In genomic region chr3:104770918-104771317, GRCm38 (mm10) we compare ENCODE assay signal across 30 mouse cellular contexts. TPM values are rescaled to one million over a fixed set of nuclear protein-coding genes. Genes with fewer than 3 reads are reported as not detected.
DNase-seq lines count a peak whose midpoint lies in the region; ATAC-seq and TF ChIP-seq lines count a peak whose summit lies in the region.
"Had no signal": no experiment of that assay in that cellular context is flagged by ENCODE, and none has a peak within 500 bp of the region (broad histone marks: within the 10 kb centered on the region; RNA-seq: fewer than 3 reads in every experiment).

No protein-coding gene starts in this region.

- H3K9me3 ChIP-seq in embryonic facial prominence, embryonic 13.5 days = no peaks in the 10 kb centered on the region
- no peaks in the 10 kb centered on the region for H3K9me3 ChIP-seq in limb, embryonic 11.5 days (ENCODE audit: control insufficient read depth, low read length)
- H3K9me3 ChIP-seq: liver, embryonic 15.5 days; midbrain, embryonic 15.5 days had no signal

- H3K9ac ChIP-seq in embryonic facial prominence, embryonic 13.5 days = no peak overlapping the region
- no peak overlapping the region for H3K9ac ChIP-seq in limb, embryonic 11.5 days (ENCODE audit: low read length)
- H3K9ac ChIP-seq: hindbrain, embryonic 14.5 days; liver, embryonic 15.5 days; lung, embryonic 14.5 days; midbrain, embryonic 15.5 days had no signal

- no peak overlapping the region for H3K4me3 ChIP-seq in embryonic facial prominence, embryonic 13.5 days
- H3K4me3 ChIP-seq in limb, embryonic 11.5 days (ENCODE audit: low read depth, low read length) = no peak overlapping the region
- H3K4me3 ChIP-seq in kidney, adult 2 months (ENCODE audit: insufficient read depth, low read depth, low read length) = no peak overlapping the region
- H3K4me3 ChIP-seq: liver, embryonic 15.5 days; midbrain, embryonic 15.5 days had no signal

- peaks cover 10% of the 10 kb centered on the region for H3K4me1 ChIP-seq in embryonic facial prominence, embryonic 13.5 days
- peaks cover 20% of the 10 kb centered on the region for H3K4me1 ChIP-seq in limb, embryonic 11.5 days (ENCODE audit: control insufficient read depth, insufficient read depth, low read length)
- no peaks in the 10 kb centered on the region for H3K4me1 ChIP-seq in kidney, adult 2 months (ENCODE audit: control insufficient read depth, insufficient read depth, low read length)
- H3K4me1 ChIP-seq: midbrain, embryonic 15.5 days had no signal

- DNase-seq in heart, adult 11 months = peak; percentile 39
- no peak for DNase-seq in heart, postnatal 14 days
- peak; percentile 68 for DNase-seq in limb, embryonic 11.5 days (ENCODE audit: low spot score)
- no peak for DNase-seq in left cerebral cortex, postnatal 25 days (ENCODE audit: low spot score in 2 of 2)
- no peak for DNase-seq in left cerebral cortex, postnatal 4 days
- no peak for DNase-seq in kidney, adult 2 months
- DNase-seq: adrenal gland, postnatal 25 days; cerebellum, adult 18-20 months; cerebellum, postnatal 10 days; gastrocnemius, postnatal 25 days; heart, adult 18-20 months; heart, postnatal 4 days; kidney, postnatal 36 days; layer of hippocampus, postnatal 36 days; lung, embryonic 14.5 days; lung, postnatal 14 days; right cerebral cortex, adult 18-20 months; right cerebral cortex, postnatal 4 days had no signal

- TF ChIP-seq CTCF in kidney, adult 2 months (conservative IDR thresholded peaks at IDR 0.05; ENCODE audit: insufficient read depth, insufficient read length, low read depth, low read length) = no peak

- WGBS in embryonic facial prominence, embryonic 13.5 days = 24% methylated on average over 3 of the region's 3 CpGs
- WGBS in limb, embryonic 11.5 days = 25% methylated on average over 3 of the region's 3 CpGs
- 70% methylated on average over 3 of the region's 3 CpGs for WGBS in kidney, adult 2 months

- peaks cover 9% of the 10 kb centered on the region for H3K27me3 ChIP-seq in embryonic facial prominence, embryonic 13.5 days
- no peaks in the 10 kb centered on the region for H3K27me3 ChIP-seq in limb, embryonic 11.5 days (ENCODE audit: control insufficient read depth, insufficient read depth, low read length)
- H3K27me3 ChIP-seq in kidney, adult 2 months (replicated peaks; ENCODE audit: control insufficient read depth, insufficient read depth, low read length) = no peaks in the 10 kb centered on the region

- ATAC-seq in embryonic facial prominence, embryonic 13.5 days (ENCODE audit: insufficient number of reproducible peaks, insufficient read depth, low FRiP score, low TSS enrichment, low read depth) = no peak
- ATAC-seq in limb, embryonic 11.5 days (ENCODE audit: insufficient number of reproducible peaks, low FRiP score, low TSS enrichment, low read depth) = peak; percentile 67
- ATAC-seq: forebrain, embryonic 14.5 days; intestine, postnatal 0 days; midbrain, embryonic 15.5 days had no signal

- TF ChIP-seq POLR2A in kidney, adult 2 months (IDR thresholded peaks at IDR 0.05; ENCODE audit: low read depth, low read length) = no peak

- H3K4me2 ChIP-seq in embryonic facial prominence, embryonic 13.5 days = no peak overlapping the region
- H3K4me2 ChIP-seq in limb, embryonic 11.5 days (ENCODE audit: low read depth, severe bottlenecking) = no peak overlapping the region
- H3K4me2 ChIP-seq: heart, embryonic 11.5 days; hindbrain, embryonic 14.5 days; liver, embryonic 15.5 days; lung, embryonic 14.5 days; midbrain, embryonic 15.5 days had no signal

- no peaks in the 10 kb centered on the region for H3K36me3 ChIP-seq in embryonic facial prominence, embryonic 13.5 days
- no peaks in the 10 kb centered on the region for H3K36me3 ChIP-seq in limb, embryonic 11.5 days (ENCODE audit: control insufficient read depth, insufficient read depth, low read length)
- H3K36me3 ChIP-seq in kidney, adult 2 months (ENCODE audit: control insufficient read depth, insufficient read depth, low read length) = no peaks in the 10 kb centered on the region
- H3K36me3 ChIP-seq: liver, embryonic 15.5 days; midbrain, embryonic 15.5 days had no signal

- peak overlapping the region; percentile 28; the same call in 1 of the 2 replicates for H3K27ac ChIP-seq in embryonic facial prominence, embryonic 13.5 days
- peak overlapping the region; percentile 66; the same call in 1 of the 2 replicates for H3K27ac ChIP-seq in limb, embryonic 11.5 days (replicated peaks; ENCODE audit: low read depth, low read length)
- no peak overlapping the region for H3K27ac ChIP-seq in kidney, adult 2 months (ENCODE audit: insufficient read depth, low read depth, low read length)
- H3K27ac ChIP-seq: hindbrain, embryonic 14.5 days; liver, embryonic 15.5 days; midbrain, embryonic 15.5 days had no signal

- intact Hi-C loops in heart, postnatal 14 days (cut with DNase I) = loop anchor here (5.0 kb wide), 1 partner anchor 291 kb away; no protein-coding TSS in a partner anchor
- intact Hi-C loops in left cerebral cortex, postnatal 25 days (cut with DNase I) = loop anchor here (5.0 kb wide), 1 partner anchor 286 kb away; no protein-coding TSS in a partner anchor
- intact Hi-C loops in left cerebral cortex, postnatal 4 days (cut with DNase I) = no loop called here

RNA-seq across cellular contexts. Expression of gene Ppm1j, which starts 9.9 kb away (rescaled TPM):
- 10 to 100 TPM; 39.2 to 39.7 TPM for total RNA-seq in heart, postnatal 14 days (2021)
- 3.4 and 3.5 TPM in 2 replicates for polyA plus RNA-seq in embryonic facial prominence, embryonic 13.5 days (2015; fragmentation: Nextera tagmentation; extraction: Ambion mirVana)
- 1.3 and 1.8 TPM in 2 replicates for polyA plus RNA-seq in limb, embryonic 11.5 days (2014; fragmentation: Nextera tagmentation; extraction: Ambion mirVana)
- under 1 TPM; 0.43 to 0.76 TPM for total RNA-seq in left cerebral cortex, postnatal 25 days (2021)
- total RNA-seq in left cerebral cortex, postnatal 4 days (2021) = 1 to 10 TPM; 1.0 to 2.2 TPM
- polyA plus RNA-seq in kidney, adult 2 months (2012; rRNA removed) = 3.4 and 4.0 TPM in 2 replicates

RNA-seq across cellular contexts. Expression of gene Fam19a3, which starts 10.7 kb away (rescaled TPM):
- total RNA-seq in heart, postnatal 14 days (2021) = 1 to 10 TPM; 2.2 to 2.3 TPM
- polyA plus RNA-seq in embryonic facial prominence, embryonic 13.5 days (2015; fragmentation: Nextera tagmentation; extraction: Ambion mirVana) = 0.15 and 0.25 TPM in 2 replicates
- 0.29 and 0.30 TPM in 2 replicates for polyA plus RNA-seq in limb, embryonic 11.5 days (2014; fragmentation: Nextera tagmentation; extraction: Ambion mirVana)
- under 1 TPM in 1 of 2 experiments, not detected in 1; 0.09 TPM for total RNA-seq in left cerebral cortex, postnatal 25 days (2021)
- under 1 TPM in 1 of 2 experiments, not detected in 1; 0.14 TPM for total RNA-seq in left cerebral cortex, postnatal 4 days (2021)
- polyA plus RNA-seq in kidney, adult 2 months (2012; rRNA removed) = 0.35 and 0.45 TPM in 2 replicates
- total RNA-seq: common myeloid progenitor, adult 5-6 weeks; layer of hippocampus, postnatal 36 days; MEL had no signal
- polyA plus RNA-seq: liver, embryonic 15.5 days; lung, embryonic 14.5 days; neural tube, embryonic 11.5 days; stomach, embryonic 14.5 days; thymus, postnatal 0 days had no signal

RNA-seq across cellular contexts. Expression of gene Rhoc, which starts 17.3 kb away (rescaled TPM):
- total RNA-seq in heart, postnatal 14 days (2021) = 100 to 1,000 TPM; 139 to 166 TPM
- 145 and 158 TPM in 2 replicates for polyA plus RNA-seq in embryonic facial prominence, embryonic 13.5 days (2015; fragmentation: Nextera tagmentation; extraction: Ambion mirVana)
- polyA plus RNA-seq in limb, embryonic 11.5 days (2014; fragmentation: Nextera tagmentation; extraction: Ambion mirVana) = 146 and 160 TPM in 2 replicates
- 10 to 100 TPM; 32.7 to 33.5 TPM for total RNA-seq in left cerebral cortex, postnatal 25 days (2021)
- 10 to 100 TPM; 42.1 to 43.3 TPM for total RNA-seq in left cerebral cortex, postnatal 4 days (2021)
- 75.7 and 87.2 TPM in 2 replicates for polyA plus RNA-seq in kidney, adult 2 months (2012; rRNA removed)
- total RNA-seq: MEL had no signal

RNA-seq across cellular contexts. Expression of gene Mov10, which starts 47.4 kb away (rescaled TPM):
- total RNA-seq in heart, postnatal 14 days (2021) = 1 to 10 TPM; 7.4 to 7.9 TPM
- polyA plus RNA-seq in embryonic facial prominence, embryonic 13.5 days (2015; fragmentation: Nextera tagmentation; extraction: Ambion mirVana) = 56.3 and 59.7 TPM in 2 replicates
- polyA plus RNA-seq in limb, embryonic 11.5 days (2014; fragmentation: Nextera tagmentation; extraction: Ambion mirVana) = 61.4 and 62.3 TPM in 2 replicates
- 10 to 100 TPM in 1 of 2 experiments, 1 to 10 TPM in 1; 8.0 to 10.5 TPM for total RNA-seq in left cerebral cortex, postnatal 25 days (2021)
- 10 to 100 TPM in 1 of 2 experiments, 1 to 10 TPM in 1; 9.2 to 11.0 TPM for total RNA-seq in left cerebral cortex, postnatal 4 days (2021)
- 14.1 and 14.2 TPM in 2 replicates for polyA plus RNA-seq in kidney, adult 2 months (2012; rRNA removed)

Comparison
In these comparisons a context has a peak if more than half of its experiments do, and no peak if none do; other contexts are left out.
1. DNase-seq: peak in heart, adult 11 months (single experiment) and limb, embryonic 11.5 days (single experiment); none in heart, postnatal 14 days (0 of 2), left cerebral cortex, postnatal 25 days (0 of 2), left cerebral cortex, postnatal 4 days (single experiment) and kidney, adult 2 months (single experiment).
2. RNA of gene Ppm1j, which starts 9.9 kb away (total RNA-seq): 39.2 to 39.7 TPM in heart, postnatal 14 days; 1.0 to 2.2 TPM in left cerebral cortex, postnatal 4 days and 0.43 to 0.76 TPM in left cerebral cortex, postnatal 25 days; every median in the first group is over 10 times any median in the second.